Mouse (Mus musculus) central nervous system, embryonic 11.5 days (tissue): ENCODE results near the gene Nsl1. TPM values are rescaled to one million over a fixed set of nuclear protein-coding genes. Genes with fewer than 3 reads are reported as not detected.

ENCODE experiments used
- polyA plus RNA-seq: library from polyadenylated mRNA; depleted of rRNA; stranded (reverse); fragments of >200 nt; gene quantifications from 2 replicates; pipeline ENCODE4 v1.2.3, GENCODE M21; 2012; rRNA removed

Nsl1 gene
- 29.0 and 38.6 TPM in 2 replicates for polyA plus RNA-seq

DNA sequence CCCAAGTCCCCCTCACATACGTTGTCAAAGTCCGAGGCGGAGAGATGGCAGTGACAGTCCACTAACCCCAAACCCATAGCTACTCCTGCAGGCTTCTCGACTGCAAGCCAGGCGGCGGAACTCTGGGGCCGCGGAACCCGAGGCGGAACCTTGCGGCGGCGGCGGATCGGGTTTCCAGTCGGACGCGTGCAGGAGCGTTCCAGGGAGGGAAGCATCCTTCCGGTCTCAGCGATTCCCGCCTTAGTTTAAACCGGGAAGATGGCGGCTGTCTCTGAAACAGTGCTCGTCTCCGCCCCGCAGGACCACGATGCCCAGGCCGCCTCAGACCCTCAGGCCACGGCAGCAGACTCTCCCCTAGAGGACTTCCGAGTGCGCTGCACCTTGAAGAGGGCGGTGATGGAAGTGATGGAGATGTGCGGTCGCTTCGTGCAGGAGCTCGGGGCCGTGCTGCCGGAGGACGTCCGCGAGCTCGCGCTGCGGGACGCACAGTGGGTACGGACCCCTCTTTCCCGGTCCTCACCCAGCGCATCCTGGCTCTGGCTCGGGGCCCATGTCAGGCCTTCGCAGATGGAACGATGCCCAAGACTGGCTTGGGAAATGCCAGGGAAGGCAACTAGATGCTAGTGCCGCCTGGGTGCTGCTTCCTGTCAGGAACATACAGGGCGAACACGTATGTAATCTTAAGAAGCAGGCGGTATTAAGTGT is at the start of gene Nsl1, which contains the start of gene Tatdn3:
Nsl1 (plus strand) TSS at position 232 of the 705 bp plus-strand sequence.
Tatdn3 (minus strand) TSS at position 152 of the 705 bp plus-strand sequence.

DNA sequence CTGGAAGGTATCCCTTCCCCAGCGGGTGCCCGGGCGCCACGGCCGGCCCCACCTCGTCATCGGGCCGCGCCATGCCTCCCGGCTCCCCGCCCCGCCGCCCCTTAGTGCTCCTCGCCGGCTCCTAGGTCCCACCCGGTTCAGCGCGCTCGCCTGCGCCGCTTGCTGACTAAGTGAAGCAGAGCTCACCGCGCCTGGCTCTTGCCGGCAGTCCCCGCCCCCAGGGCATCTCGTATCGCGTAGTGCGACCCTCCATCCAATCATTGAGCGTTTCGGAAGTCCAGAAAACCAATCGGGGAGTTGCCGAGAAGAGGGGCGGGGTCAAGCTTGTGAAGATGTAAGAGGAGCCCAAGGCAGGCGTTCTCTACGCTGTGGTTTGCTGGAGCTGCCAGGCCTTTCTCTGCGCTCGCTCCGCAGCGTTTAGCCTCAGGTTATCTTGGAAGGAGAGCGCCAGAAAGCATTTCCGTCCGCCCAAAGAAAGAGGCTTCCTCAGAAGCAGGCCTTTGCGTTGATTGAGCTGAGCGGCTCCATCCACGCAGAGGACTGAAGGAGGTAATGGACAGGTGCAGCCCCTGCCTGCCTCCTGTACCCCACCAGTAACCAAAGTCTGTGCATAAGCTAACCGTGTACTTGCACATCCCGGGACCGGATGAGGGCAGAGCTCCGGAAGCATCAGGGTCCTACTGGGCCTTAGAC is 36.6 kb upstream of the Nsl1 start, which contains the start of gene Flvcr1:
Flvcr1 (minus strand) TSS at position 138 of the 693 bp plus-strand sequence.

DNA sequence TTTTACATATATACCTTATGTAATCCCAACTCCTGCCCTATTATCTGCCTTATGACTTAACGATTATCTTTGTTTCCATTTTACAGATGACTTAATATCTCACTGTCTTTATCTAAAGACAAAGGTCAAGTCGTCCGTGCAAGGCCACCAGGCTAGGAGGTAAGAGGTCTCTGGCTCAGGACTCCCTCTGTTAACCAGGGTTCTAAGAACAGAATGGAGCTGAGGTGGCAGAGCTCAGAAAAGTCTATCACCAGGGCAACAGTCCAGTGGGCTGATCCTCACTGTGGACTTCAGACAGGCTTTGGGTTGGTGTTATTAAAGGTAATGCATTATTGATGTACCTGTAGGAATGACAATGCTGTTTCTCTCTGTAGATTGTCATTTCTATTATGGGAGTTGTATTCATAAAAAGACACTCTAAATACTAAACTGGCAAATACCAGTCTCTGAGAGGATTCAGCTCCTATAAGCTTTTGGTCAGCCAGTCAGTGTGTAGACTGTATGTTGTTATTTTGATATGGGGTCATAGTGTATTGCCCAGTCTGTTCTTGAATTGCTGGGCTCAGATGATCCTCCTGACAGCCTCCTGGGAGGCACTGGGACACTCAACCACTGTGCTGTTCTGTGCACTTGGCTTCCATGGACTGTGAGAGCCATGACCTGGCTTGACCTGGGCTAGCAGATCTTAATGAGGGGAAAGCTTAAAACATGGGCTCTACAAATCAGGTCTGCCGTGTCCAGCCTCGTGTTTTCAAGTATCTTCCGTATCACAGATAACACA is 26.1 kb upstream of the Nsl1 start, which contains the start of gene Spata45:
Spata45 (plus strand) TSS at position 86 of the 781 bp plus-strand sequence.

DNA sequence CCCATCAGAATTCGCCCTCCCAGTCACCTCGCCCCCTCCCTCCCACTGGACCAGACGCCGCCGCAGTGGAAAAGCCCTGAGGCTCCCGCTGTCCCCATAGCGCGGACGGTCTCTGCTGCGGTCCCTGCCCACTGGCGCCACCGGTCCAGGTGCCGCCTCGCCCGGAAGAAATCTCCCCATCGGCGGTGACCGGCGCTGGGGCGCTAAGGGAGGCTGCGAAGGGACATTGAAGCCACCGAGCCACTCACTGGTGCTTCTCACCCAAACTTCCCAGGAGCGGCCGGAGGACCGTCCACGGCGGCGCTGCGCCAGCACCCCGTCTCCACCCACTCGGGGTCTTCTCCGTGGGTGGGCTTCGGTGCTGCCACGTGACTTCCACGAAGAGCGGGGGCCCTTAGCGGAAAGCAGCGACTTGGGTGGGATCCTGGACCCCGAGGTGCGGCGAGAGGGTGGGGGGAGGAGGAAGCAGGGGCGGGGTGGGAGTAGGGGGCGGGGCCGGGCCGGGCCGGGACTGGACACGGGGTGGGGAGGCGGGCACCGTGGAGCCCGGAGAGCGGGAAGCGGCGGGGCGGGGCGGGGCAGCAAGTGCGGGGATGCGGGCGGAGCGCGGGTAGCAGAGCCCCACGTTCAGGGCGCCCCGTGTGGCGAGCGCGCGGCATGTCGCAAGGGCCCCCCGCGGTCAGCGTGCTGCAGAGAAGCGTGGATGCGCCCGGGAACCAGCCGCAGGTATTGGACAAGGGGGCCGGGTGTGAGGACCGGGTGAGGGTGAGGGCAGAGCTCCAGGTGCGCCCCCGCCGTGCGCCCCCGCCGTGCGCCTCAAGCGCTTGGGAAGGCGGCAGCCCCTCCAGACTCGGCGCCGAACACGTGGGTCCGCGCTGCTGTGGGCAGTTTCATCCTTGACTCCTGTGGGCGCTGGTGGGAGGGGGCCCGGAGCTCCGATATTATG is 35.3 kb downstream of the Nsl1 start, which contains the start of gene Batf3:
Batf3 (plus strand) TSS at position 46 of the 946 bp plus-strand sequence.

Other genes starting within 250 kb of the Nsl1 start
- 16.1 and 17.5 TPM in 2 replicates for gene Rps6kc1, start 151.2 kb upstream of the Nsl1 start, polyA plus RNA-seq
- 39.6 and 61.2 TPM in 2 replicates for gene Angel2, start 137.9 kb upstream of the Nsl1 start, polyA plus RNA-seq
- 30.2 and 37.2 TPM in 2 replicates for gene Vash2, start 83.7 kb upstream of the Nsl1 start, polyA plus RNA-seq
- 14.6 and 21.7 TPM in 2 replicates for gene Flvcr1, start 36.9 kb upstream of the Nsl1 start, polyA plus RNA-seq
- not detected in 2 replicates for gene Spata45, start 26.4 kb upstream of the Nsl1 start, polyA plus RNA-seq
- 24.7 and 25.1 TPM in 2 replicates for gene Tatdn3, start 80 bp upstream of the Nsl1 start, polyA plus RNA-seq
- gene Batf3, start 34.8 kb downstream of the Nsl1 start, polyA plus RNA-seq = 5.3 and 8.0 TPM in 2 replicates
- not detected in 2 replicates for gene Fam71a, start 101.8 kb downstream of the Nsl1 start, polyA plus RNA-seq
- 1.8 and 3.9 TPM in 2 replicates for gene Atf3, start 155.0 kb downstream of the Nsl1 start, polyA plus RNA-seq